Mouse (Mus musculus) embryonic facial prominence, embryonic 10.5 days (tissue): ENCODE results near the gene Yars. TPM values are rescaled to one million over a fixed set of nuclear protein-coding genes. Genes with fewer than 3 reads are reported as not detected.

ENCODE experiments used
- DNase-seq: peaks from one replicate; pipeline ENCODE4 v3.0.0-alpha.2; 2017; ENCODE audit warnings: low spot score
- H3K27ac ChIP-seq: fragments of 300-500 bp; sonication (generic); replicated peaks from 2 replicates; pipeline ENCODE4 v1.5.1; 2016; ENCODE audit warnings: mild to moderate bottlenecking
- H3K27me3 ChIP-seq: fragments of 300-500 bp; sonication (generic); replicated peaks from 2 replicates; pipeline ENCODE4 v1.6.1; 2016; ENCODE audit warnings: low read depth, mild to moderate bottlenecking; ENCODE audit not compliant: poor library complexity, severe bottlenecking
- H3K36me3 ChIP-seq: fragments of 300-500 bp; sonication (generic); replicated peaks from 2 replicates; pipeline ENCODE4 v1.6.1; 2016; ENCODE audit warnings: mild to moderate bottlenecking, moderate library complexity
- H3K4me1 ChIP-seq: fragments of 300-500 bp; sonication (generic); 2 replicates; pipeline ENCODE4 v1.6.1; 2016
- H3K4me3 ChIP-seq: fragments of 300-500 bp; sonication (generic); 2 replicates; pipeline ENCODE4 v1.5.1; 2016; ENCODE audit warnings: mild to moderate bottlenecking, moderate library complexity
- H3K9me3 ChIP-seq: fragments of 300-500 bp; sonication (generic); 2 replicates; pipeline ENCODE4 v1.6.1; 2016; ENCODE audit warnings: mild to moderate bottlenecking
- WGBS: fragments of 180-500 bp; shearing (Covaris S2); methylation state at CpG from one replicate; pipeline ENCODE4 v1.1.7; 2016; 5-methylcytosine and 5-hydroxymethylcytosine counted together
- polyA plus RNA-seq: library from polyadenylated mRNA; unstranded; fragments of >200 nt; fragmentation: Nextera tagmentation; extraction: Ambion mirVana; gene quantifications from 2 replicates; pipeline ENCODE4 v1.2.1, GENCODE M21; 2016

The Yars gene
- polyA plus RNA-seq, result 96.0 and 105 TPM in 2 replicates

GRCm38 (mm10) chr4:129189542-129190519, at the start of gene Yars, which contains the start of gene S100pbp:
Gene Yars, plus strand, starts transcription at chr4:129189760.
Gene S100pbp, minus strand, starts transcription at chr4:129189727.
- peaks cover 30% of the 10 kb centered on the region for H3K4me1 ChIP-seq
- under 1% methylated on average over 58 of the region's 58 CpGs for WGBS
- peaks cover 23% of the 10 kb centered on the region for H3K36me3 ChIP-seq
- H3K9me3 ChIP-seq, result no peaks in the 10 kb centered on the region
- H3K27ac ChIP-seq, result peak within 1 kb of the TSS; percentile 97
- H3K27me3 ChIP-seq, result no peaks in the 10 kb centered on the region
- DNase-seq, result peak; percentile 100
- H3K4me3 ChIP-seq, result peak within 1 kb of the TSS; percentile 98

DNA sequence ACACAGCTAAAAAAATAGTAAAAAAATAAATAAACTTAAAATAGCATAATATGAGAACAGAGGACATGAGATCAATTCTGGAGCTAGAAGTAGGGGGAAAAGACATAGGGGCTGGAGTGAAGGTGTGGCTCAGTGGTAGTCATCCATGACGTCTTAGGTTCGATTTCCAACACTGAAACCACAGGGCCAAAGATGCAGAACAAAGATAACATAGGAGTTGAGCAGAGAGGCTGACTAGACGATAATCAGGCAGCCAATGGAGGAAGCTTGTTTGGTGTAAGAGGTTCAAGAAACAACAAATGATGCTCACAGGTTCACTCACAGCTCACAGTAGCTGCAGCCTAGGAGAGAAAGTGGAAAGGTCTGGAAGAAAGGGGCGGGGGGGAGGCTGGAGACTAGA, 48.8 kb upstream of the Yars start:
- Histone ChIP-seq H3K36me3 (peaks cover 22% of the 10 kb centered on the region), H3K4me3 (no peak overlapping the region), H3K9me3 (no peaks in the 10 kb centered on the region), H3K4me1 (peaks cover 34% of the 10 kb centered on the region), H3K27me3 (peaks cover 42% of the 10 kb centered on the region), H3K27ac (no peak overlapping the region)
- no peak for DNase-seq
- 89% methylated on average over 4 of the region's 4 CpGs for WGBS

DNA sequence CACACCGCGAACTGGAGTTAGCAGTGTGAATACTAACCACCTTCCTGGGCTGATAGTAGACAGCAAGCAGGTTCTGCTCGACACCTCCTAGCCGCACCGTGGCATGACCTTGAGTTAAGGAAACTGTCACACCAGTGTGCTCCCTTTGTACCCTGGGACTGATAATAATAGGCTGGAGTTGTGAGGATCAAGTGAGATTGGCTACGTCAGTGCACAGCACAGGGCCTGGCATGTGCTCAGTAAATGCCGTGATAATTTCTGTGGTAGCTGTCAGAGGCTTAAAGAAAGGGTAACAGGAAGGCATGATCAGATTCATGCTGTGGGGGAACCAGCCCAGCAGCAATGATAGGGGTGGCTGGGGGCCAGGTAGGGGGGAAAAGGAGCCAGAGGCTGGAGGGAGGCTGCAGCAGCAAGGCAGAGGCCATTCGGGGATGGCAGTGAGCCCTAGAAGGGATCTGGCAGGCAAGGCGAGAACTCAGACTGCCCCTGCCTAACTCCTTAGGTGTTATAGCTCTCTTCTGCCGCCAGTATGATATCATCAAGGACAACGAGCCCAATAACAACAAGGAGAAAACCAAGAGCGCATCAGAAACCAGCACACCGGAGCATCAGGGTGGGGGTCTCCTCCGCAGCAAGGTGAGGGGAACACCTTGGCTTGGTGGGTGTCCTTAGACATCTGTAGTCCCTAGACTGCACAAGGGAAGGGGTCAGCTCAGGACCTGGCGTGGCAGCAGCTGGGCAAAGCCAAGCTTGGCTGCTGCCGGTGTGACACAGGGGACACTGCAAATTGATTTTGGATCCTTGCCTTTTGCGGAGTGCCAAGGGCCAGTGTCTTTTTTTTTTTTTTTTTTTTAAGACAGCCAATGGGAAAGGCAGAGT, 47.8 kb upstream of the Yars start:
- Histone ChIP-seq H3K4me1 (peaks cover 27% of the 10 kb centered on the region), H3K27me3 (peaks cover 33% of the 10 kb centered on the region), H3K36me3 (peaks cover 24% of the 10 kb centered on the region), H3K27ac (no peak overlapping the region), H3K4me3 (no peak overlapping the region), H3K9me3 (no peaks in the 10 kb centered on the region)
- 83% methylated on average over 17 of the region's 17 CpGs for WGBS
- DNase-seq, result no peak

DNA sequence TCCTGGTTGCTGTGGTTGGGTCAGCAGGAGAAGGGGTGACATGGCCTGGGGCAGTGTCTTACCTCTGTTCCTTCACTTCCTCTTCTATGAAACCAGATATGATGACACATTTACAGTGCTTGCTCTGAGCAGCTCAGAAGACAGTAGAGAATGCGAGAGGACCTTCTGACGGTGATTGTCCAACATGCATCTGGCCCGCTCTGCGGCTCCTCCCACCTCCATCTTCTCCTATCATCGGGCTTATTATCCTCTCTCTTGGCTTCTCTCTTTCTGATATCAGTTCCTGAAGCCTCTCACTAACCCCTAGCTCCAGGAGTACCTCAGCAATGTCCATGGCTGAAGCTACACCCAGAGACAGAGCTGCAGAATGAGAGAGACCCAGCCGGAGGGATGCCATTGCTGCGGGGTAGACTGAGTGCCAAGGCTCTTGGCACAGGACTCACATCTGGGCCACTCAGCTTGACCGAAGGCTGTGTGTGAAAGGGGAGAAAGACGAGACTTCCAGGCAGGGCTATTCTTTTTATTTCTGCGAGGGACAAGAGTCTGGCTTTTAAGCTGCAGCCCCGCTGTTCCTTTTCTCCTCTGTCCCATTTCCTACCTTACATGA, 47.0 kb upstream of the Yars start:
- Histone ChIP-seq H3K4me1 (peaks cover 20% of the 10 kb centered on the region), H3K27me3 (peaks cover 26% of the 10 kb centered on the region), H3K9me3 (no peaks in the 10 kb centered on the region), H3K4me3 (no peak overlapping the region), H3K36me3 (peaks cover 27% of the 10 kb centered on the region), H3K27ac (no peak overlapping the region)
- WGBS, result 85% methylated on average over 11 of the region's 11 CpGs
- DNase-seq, result no peak

DNA sequence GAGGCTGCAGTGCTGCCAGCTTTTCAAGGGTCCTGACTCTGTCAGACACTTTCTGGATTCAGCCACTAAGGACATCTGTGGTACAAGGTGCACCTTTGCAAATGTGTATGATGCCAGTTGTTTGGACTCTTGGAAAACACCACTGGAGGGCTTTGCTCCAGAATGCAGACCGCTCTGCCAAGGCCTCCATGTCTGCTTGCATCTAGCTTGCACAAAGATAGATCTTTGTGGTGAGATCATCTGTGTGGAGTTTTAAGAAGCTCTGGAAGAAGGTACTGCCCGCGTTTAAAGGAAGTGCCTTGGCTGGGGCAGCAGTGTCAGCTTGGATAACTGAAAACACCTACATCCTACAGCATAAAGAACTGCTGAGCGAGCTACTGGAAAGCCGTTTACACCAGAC, 46.1 kb upstream of the Yars start:
- Histone ChIP-seq H3K27ac (no peak overlapping the region), H3K4me3 (no peak overlapping the region), H3K27me3 (peaks cover 16% of the 10 kb centered on the region), H3K36me3 (peaks cover 36% of the 10 kb centered on the region), H3K9me3 (no peaks in the 10 kb centered on the region), H3K4me1 (peaks cover 14% of the 10 kb centered on the region)
- WGBS, result 86% methylated on average over 5 of the region's 5 CpGs
- DNase-seq, result no peak

DNA sequence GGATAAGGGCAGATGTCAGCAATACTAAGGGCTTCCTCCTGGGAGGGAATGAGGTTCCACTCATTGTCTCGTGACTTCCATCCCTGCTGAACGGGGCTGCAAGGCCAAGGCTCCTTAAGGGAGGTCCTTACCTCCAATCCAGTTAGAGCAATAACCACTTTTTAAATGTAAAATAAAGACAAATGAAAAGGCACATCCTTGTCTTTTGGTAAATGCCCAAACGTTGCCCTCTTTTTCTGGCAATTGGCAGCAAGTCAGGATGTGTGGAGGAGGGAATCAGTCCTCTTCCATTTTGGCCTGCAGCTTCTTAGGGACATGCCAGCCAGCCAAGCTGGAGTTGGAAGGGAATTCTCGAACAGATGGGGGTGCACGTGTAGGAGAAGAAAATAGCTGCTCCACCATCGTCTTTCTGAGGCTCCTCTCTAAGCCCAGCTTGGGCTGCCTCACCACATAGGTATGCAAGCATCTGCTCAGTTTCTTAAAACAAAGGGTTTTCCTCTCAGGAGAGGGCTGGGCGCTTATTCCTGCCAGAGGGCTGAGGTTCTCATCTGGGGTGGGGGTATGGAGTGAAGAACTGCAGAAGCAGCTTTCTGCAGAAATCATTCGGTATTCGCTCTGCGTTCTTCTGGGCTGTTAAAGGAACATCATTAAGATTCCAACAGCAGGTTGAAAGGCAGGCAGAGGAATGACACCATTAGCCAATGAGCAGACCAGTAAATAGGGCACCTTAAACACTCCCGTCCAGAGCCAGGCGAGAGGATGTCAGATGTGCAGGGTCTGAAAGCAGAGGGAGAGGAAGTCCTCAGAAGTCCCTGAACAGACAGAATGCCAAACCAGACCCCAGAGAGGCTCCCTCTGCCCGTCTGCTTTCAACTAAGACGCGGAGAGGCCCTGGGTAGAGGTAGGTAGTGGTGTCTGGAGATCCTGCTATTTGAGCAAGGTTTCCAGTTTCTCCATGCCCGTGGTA, 44.9 kb upstream of the Yars start:
- 69% methylated on average over 16 of the region's 16 CpGs for WGBS
- no peak overlapping the region for H3K4me3 ChIP-seq
- H3K36me3 ChIP-seq, result peaks cover 48% of the 10 kb centered on the region
- H3K4me1 ChIP-seq, result peaks cover 14% of the 10 kb centered on the region
- 0 out of 2 replicates have a peak overlapping the region, but pooled peaks have one; percentile 6 for H3K27ac ChIP-seq
- no peaks in the 10 kb centered on the region for H3K9me3 ChIP-seq
- DNase-seq, result no peak
- H3K27me3 ChIP-seq, result peaks cover 5% of the 10 kb centered on the region

DNA sequence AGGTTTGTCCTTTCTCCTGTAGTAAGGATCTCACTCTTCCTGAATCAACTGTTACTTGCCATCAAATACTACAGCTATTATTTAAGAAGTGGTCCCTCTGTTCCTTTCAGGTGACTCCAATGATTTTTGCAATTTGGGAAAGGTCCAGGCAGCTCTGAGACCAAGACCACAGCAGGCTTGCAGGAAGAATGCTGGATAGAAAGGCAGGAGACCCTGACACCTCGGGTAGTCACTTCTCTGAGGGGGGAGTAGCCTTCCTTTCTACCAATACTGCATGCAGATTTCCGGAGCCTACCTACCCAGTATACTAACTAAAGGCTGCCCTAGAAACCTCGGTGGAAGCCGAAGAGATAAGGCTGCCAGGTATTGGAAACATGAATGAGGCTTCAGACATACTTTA, 44.1 kb upstream of the Yars start:
- Histone ChIP-seq H3K27ac (no peak overlapping the region), H3K27me3 (no peaks in the 10 kb centered on the region), H3K4me1 (peaks cover 14% of the 10 kb centered on the region), H3K36me3 (peaks cover 55% of the 10 kb centered on the region), H3K4me3 (no peak overlapping the region), H3K9me3 (no peaks in the 10 kb centered on the region)
- 74% methylated on average over 4 of the region's 4 CpGs for WGBS
- no peak for DNase-seq

- H3K4me1 ChIP-seq, result peaks cover 14% of the 10 kb centered on the region
- H3K27me3 ChIP-seq, result no peaks in the 10 kb centered on the region
- no peak for DNase-seq
- peaks cover 61% of the 10 kb centered on the region for H3K36me3 ChIP-seq
- H3K27ac ChIP-seq, result no peak overlapping the region
- H3K4me3 ChIP-seq, result no peak overlapping the region
- H3K9me3 ChIP-seq, result no peaks in the 10 kb centered on the region
- 80% methylated on average over 4 of the region's 4 CpGs for WGBS
Measured at GRCm38 (mm10) chr4:129145943-129146342, 43.6 kb upstream of the Yars start.

- WGBS, result 85% methylated on average over 2 of the region's 2 CpGs
- no peaks in the 10 kb centered on the region for H3K9me3 ChIP-seq
- H3K27me3 ChIP-seq, result no peaks in the 10 kb centered on the region
- no peak for DNase-seq
- H3K4me3 ChIP-seq, result no peak overlapping the region
- no peak overlapping the region for H3K27ac ChIP-seq
- peaks cover 14% of the 10 kb centered on the region for H3K4me1 ChIP-seq
- H3K36me3 ChIP-seq, result peaks cover 65% of the 10 kb centered on the region
Measured at GRCm38 (mm10) chr4:129146392-129146791, 43.2 kb upstream of the Yars start.

GRCm38 (mm10) chr4:129147552-129148103, 41.9 kb upstream of the Yars start:
- no peak for DNase-seq
- 91% methylated on average over 13 of the region's 13 CpGs for WGBS

DNA sequence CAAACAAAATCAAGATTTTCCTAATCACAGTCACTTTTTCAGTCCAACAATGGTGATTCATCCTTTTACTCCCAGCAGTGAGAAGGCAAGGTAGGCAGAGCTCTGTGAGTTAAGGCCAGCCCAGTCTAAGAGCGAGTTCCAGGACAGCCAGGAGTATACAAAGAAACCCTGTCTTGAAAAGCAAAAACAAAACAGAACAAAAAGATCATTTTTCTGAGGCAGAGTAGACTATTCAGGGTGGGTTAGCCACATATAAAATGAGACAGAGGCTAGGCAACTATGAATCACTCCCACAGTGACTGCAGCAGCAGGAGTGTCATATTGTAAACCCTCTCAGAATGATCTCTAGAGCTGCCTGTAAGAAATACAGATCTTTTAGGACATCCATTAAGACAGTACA, 40.2 kb upstream of the Yars start:
- H3K9me3 ChIP-seq, result no peaks in the 10 kb centered on the region
- DNase-seq, result no peak
- H3K4me3 ChIP-seq, result no peak overlapping the region
- H3K4me1 ChIP-seq, result peaks cover 7% of the 10 kb centered on the region
- 88% methylated on average over 1 of the region's 1 CpGs for WGBS
- no peaks in the 10 kb centered on the region for H3K27me3 ChIP-seq
- H3K27ac ChIP-seq, result no peak overlapping the region
- H3K36me3 ChIP-seq, result peaks cover 81% of the 10 kb centered on the region

More at GRCm38 (mm10) chr4:129147552-129148103, 41.9 kb upstream of the Yars start:
- H3K4me1 ChIP-seq, result peaks cover 14% of the 10 kb centered on the region
- peaks cover 75% of the 10 kb centered on the region for H3K36me3 ChIP-seq
- H3K4me3 ChIP-seq, result no peak overlapping the region
- H3K27me3 ChIP-seq, result no peaks in the 10 kb centered on the region
- no peaks in the 10 kb centered on the region for H3K9me3 ChIP-seq
- H3K27ac ChIP-seq, result no peak overlapping the region
